Mouse (Mus musculus) myocyte (in vitro differentiated cells): ENCODE data around the gene Lrrc10b. TPM values are rescaled to one million over a fixed set of nuclear protein-coding genes. Genes with fewer than 3 reads are reported as not detected.

ENCODE experiments used
- H3K27me3 ChIP-seq: one replicate; pipeline ENCODE4 v1.6.1; 2011; ENCODE audit not compliant: control insufficient read depth, insufficient read depth, insufficient read length
- H3K36me3 ChIP-seq: one replicate; pipeline ENCODE4 v1.6.1; 2011; ENCODE audit not compliant: control insufficient read depth, insufficient read depth
- H3K4me2 ChIP-seq: one replicate; pipeline ENCODE4 v1.6.1; 2011; ENCODE audit warnings: low read depth, control low read depth
- H3K4me3 ChIP-seq: one replicate; pipeline ENCODE4 v1.5.1; 2011; ENCODE audit warnings: mild to moderate bottlenecking, control low read depth, moderate library complexity
- H3K79me2 ChIP-seq: one replicate; pipeline ENCODE4 v1.6.1; 2011; ENCODE audit not compliant: control insufficient read depth, insufficient read depth
- H3ac ChIP-seq: one replicate; pipeline ENCODE4 v1.6.1; 2011; ENCODE audit not compliant: control insufficient read depth, insufficient read length
- CEBPB ChIP-seq: IDR thresholded peaks from 2 replicates; pipeline ENCODE4 v1.6.1; 2011; ENCODE audit warnings: mild to moderate bottlenecking, moderate library complexity; ENCODE audit not compliant: poor library complexity, insufficient read depth, severe bottlenecking
- E2F4 ChIP-seq: IDR thresholded peaks from one replicate; pipeline ENCODE4 v1.6.1; 2011; ENCODE audit warnings: mild to moderate bottlenecking, control low read depth, moderate library complexity; ENCODE audit not compliant: insufficient read depth
- MAX ChIP-seq: IDR thresholded peaks from one replicate; pipeline ENCODE4 v1.6.1; 2011; ENCODE audit warnings: low read depth, mild to moderate bottlenecking, control low read depth
- MYOD1 ChIP-seq, 3 experiments: IDR thresholded peaks; one replicate each; pipeline ENCODE4 v1.6.1; 2011; ENCODE audit warnings: control low read depth in 2 of 3, low read depth in 2 of 3, mild to moderate bottlenecking in 2 of 3, moderate library complexity in 1 of 3; ENCODE audit not compliant: insufficient read length in 2 of 3, control insufficient read depth in 1 of 3
- MYOG ChIP-seq, 3 experiments: IDR thresholded peaks; one replicate each; pipeline ENCODE4 v1.6.1; 2011; ENCODE audit warnings: control low read depth in 2 of 3, low read depth in 2 of 3, mild to moderate bottlenecking in 2 of 3; ENCODE audit not compliant: insufficient read length in 2 of 3, control insufficient read depth in 1 of 3, insufficient read depth in 1 of 3
- POLR2A ChIP-seq: IDR thresholded peaks from one replicate; pipeline ENCODE4 v1.6.1; 2011; ENCODE audit warnings: low read depth, mild to moderate bottlenecking, control low read depth, moderate library complexity; ENCODE audit not compliant: insufficient read length
- POLR2AphosphoS2 ChIP-seq: IDR thresholded peaks from one replicate; pipeline ENCODE4 v1.6.1; 2011; ENCODE audit warnings: low read depth, control low read depth; ENCODE audit not compliant: insufficient read length
- REST ChIP-seq: IDR thresholded peaks from one replicate; pipeline ENCODE4 v1.6.1; 2011; ENCODE audit warnings: mild to moderate bottlenecking, control low read depth, moderate library complexity; ENCODE audit not compliant: insufficient read depth, insufficient read length
- SRF ChIP-seq: IDR thresholded peaks from one replicate; pipeline ENCODE4 v1.6.1; 2011; ENCODE audit warnings: low read depth; ENCODE audit not compliant: control insufficient read depth, insufficient read length
- TCF12 ChIP-seq: IDR thresholded peaks from one replicate; pipeline ENCODE4 v1.6.1; 2011; ENCODE audit warnings: mild to moderate bottlenecking, control low read depth; ENCODE audit not compliant: poor library complexity, insufficient read depth, severe bottlenecking
- TCF3 ChIP-seq: IDR thresholded peaks from one replicate; pipeline ENCODE4 v1.6.1; 2011; ENCODE audit warnings: low read depth, control low read depth; ENCODE audit not compliant: insufficient read length
- USF1 ChIP-seq: IDR thresholded peaks from one replicate; pipeline ENCODE4 v1.6.1; 2011; ENCODE audit warnings: low read depth, mild to moderate bottlenecking, control low read depth, moderate library complexity
- polyA plus RNA-seq: library from polyadenylated mRNA; unstranded; fragments of >200 nt; fragmentation: generic; extraction: Trizol; gene quantifications from one replicate; pipeline ENCODE4 v1.2.1, GENCODE M21; 2012; ENCODE audit warnings: missing spikeins

The Lrrc10b gene
- polyA plus RNA-seq, 1 experiment, result 1.3 TPM

DNA sequence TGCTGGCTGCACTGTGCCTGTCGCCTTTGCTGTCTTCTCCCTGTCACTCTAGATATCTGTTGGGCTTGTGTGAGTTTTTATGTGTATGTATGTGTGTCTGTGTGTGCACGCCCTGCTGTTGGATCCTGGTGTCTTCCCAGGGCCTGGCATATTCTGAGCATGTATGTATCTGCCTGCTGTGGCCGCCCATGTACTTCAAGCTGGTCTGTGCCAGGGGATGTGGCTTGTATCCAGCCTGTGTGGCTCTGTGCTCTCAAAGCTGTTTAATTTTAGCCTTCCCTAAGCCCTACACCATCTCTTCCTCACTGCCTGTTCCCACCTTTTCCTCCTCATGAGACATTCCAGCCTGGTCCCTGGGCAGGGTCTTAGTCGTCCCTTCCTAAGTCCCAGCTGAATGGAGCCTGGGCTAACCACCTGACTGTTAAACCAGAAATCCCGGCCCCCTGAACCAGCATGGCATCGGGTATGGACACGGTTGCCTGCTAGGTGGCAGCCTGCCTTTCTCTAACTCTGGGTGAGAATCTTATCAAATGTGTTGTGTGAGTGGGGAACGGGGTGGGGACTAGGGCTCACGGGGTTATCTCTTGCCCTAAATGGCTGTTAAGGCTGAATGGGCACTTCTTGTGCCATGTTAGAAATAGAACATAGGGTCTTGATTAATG is 23.3 kb downstream of the Lrrc10b start:
- Histone ChIP-seq H3K79me2 (no peaks in the 10 kb centered on the region), H3K4me2 (no peak overlapping the region), H3K27me3 (peaks cover 71% of the 10 kb centered on the region), H3ac (no peak overlapping the region), H3K4me3 (no peak overlapping the region), H3K36me3 (no peaks in the 10 kb centered on the region)
- TF ChIP-seq SRF, result no peak

DNA sequence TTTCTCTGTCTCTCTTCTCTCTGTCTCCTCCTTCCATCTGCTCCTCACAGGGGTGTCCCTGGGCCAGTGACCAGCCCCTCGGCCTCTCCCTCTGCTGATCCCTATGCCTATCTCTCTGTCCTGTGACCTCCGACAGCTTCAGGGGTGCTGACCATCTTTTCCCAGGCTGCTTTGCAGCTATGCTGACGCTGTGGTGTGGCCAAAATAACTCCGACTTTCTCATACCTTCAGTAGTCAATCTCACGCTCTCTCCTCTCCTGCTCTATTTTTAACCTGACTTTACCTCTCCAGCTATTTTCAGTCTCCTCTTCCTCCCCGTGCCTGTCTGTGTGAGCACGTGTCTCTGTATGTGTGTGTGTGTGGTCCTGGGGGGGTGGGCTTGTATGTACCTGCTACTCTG is 24.0 kb downstream of the Lrrc10b start:
- no peaks in the 10 kb centered on the region for H3K36me3 ChIP-seq
- TF ChIP-seq MYOD1 (IDR thresholded peaks at IDR 0.05; ENCODE audit: control insufficient read depth in 1 of 3, insufficient read length in 2 of 3, low read depth in 2 of 3) (no peak), CEBPB (no peak), MYOG (IDR thresholded peaks at IDR 0.05; ENCODE audit: control insufficient read depth in 1 of 3, insufficient read depth in 1 of 3, insufficient read length in 2 of 3, low read depth in 2 of 3) (no peak), TCF3 (no peak), MAX (no peak), E2F4 (no peak), USF1 (no peak), SRF (no peak), REST (no peak), TCF12 (no peak), POLR2AphosphoS2 (no peak), POLR2A (no peak)
- H3K4me2 ChIP-seq, result no peak overlapping the region
- peaks cover 67% of the 10 kb centered on the region for H3K27me3 ChIP-seq
- no peak overlapping the region for H3ac ChIP-seq
- H3K4me3 ChIP-seq, result no peak overlapping the region
- no peaks in the 10 kb centered on the region for H3K79me2 ChIP-seq

DNA sequence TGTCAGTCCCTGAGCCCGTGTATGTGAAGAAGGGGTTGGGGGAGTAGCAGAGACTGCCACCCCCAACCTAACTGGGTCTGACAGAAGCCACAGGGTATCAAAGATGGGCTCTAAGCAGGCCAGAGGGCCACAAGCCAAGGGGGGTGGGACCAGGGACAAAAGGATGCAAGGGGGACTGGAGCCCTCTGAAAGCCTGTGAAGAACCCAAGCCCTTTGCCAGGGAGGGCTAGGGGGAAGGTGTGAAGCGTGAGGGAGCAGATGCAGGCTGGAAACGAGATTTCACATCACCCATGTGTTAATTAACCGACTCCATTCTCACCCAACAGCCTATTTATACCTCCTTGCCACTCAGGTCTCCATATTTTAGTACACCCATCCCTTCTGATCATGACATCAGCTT is 25.4 kb downstream of the Lrrc10b start:
- Histone ChIP-seq H3K36me3 (no peaks in the 10 kb centered on the region), H3ac (no peak overlapping the region), H3K27me3 (peaks cover 67% of the 10 kb centered on the region), H3K4me3 (no peak overlapping the region), H3K79me2 (no peaks in the 10 kb centered on the region), H3K4me2 (no peak overlapping the region)
- TF ChIP-seq MYOG (IDR thresholded peaks at IDR 0.05; ENCODE audit: control insufficient read depth in 1 of 3, insufficient read depth in 1 of 3, insufficient read length in 2 of 3, low read depth in 2 of 3) (no peak), POLR2A (no peak), TCF12 (no peak), CEBPB (no peak), E2F4 (no peak)

DNA sequence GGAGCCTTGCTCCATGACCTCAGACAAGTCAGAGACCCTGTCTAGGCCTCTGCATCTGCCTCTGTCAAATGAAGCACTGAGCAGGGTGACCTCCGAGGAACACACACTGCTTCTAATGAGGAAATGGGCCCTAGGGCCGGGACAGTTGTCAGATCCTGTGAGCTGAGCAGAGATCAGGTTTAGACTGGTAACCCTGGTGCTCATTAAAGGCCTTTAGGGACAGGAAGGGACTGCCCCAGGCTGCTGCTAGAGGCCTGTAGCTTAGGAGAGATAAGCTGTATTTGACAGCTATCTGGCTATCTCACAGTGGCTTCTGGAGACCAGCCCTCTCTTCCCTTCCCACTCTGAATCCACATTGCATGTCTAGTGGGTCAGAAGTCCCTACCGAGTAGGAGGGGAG is 25.9 kb downstream of the Lrrc10b start:
- no peak for TF ChIP-seq USF1
- no peak for TF ChIP-seq E2F4
- TF ChIP-seq TCF12, result no peak
- TF ChIP-seq POLR2A, result no peak
- no peak for TF ChIP-seq POLR2AphosphoS2
- TF ChIP-seq TCF3, result no peak
- TF ChIP-seq MYOD1 (IDR thresholded peaks at IDR 0.05; ENCODE audit: control insufficient read depth in 1 of 3, insufficient read length in 2 of 3, low read depth in 2 of 3), result no peak
- TF ChIP-seq REST, result no peak
- no peak for TF ChIP-seq SRF
- TF ChIP-seq MAX, result no peak
- TF ChIP-seq MYOG (IDR thresholded peaks at IDR 0.05; ENCODE audit: control insufficient read depth in 1 of 3, insufficient read depth in 1 of 3, insufficient read length in 2 of 3, low read depth in 2 of 3), result no peak
- TF ChIP-seq CEBPB, result no peak
- no peak overlapping the region for H3K4me2 ChIP-seq
- no peak overlapping the region for H3K4me3 ChIP-seq
- H3ac ChIP-seq, result no peak overlapping the region
- H3K27me3 ChIP-seq, result peaks cover 67% of the 10 kb centered on the region
- no peaks in the 10 kb centered on the region for H3K79me2 ChIP-seq
- H3K36me3 ChIP-seq, result no peaks in the 10 kb centered on the region

GRCm38 (mm10) chr19:10429371-10429770 is 27.9 kb downstream of the Lrrc10b start:
- Histone ChIP-seq H3K4me3 (no peak overlapping the region), H3K79me2 (no peaks in the 10 kb centered on the region), H3ac (no peak overlapping the region), H3K27me3 (peaks cover 62% of the 10 kb centered on the region), H3K4me2 (no peak overlapping the region), H3K36me3 (no peaks in the 10 kb centered on the region)
- TF ChIP-seq USF1, result no peak
- no peak for TF ChIP-seq E2F4
- no peak for TF ChIP-seq POLR2A
- TF ChIP-seq TCF12, result no peak
- no peak for TF ChIP-seq REST
- no peak for TF ChIP-seq TCF3
- TF ChIP-seq MYOG (IDR thresholded peaks at IDR 0.05; ENCODE audit: control insufficient read depth in 1 of 3, insufficient read depth in 1 of 3, insufficient read length in 2 of 3, low read depth in 2 of 3), result no peak
- no peak for TF ChIP-seq POLR2AphosphoS2
- TF ChIP-seq SRF, result no peak
- no peak for TF ChIP-seq CEBPB
- TF ChIP-seq MAX, result no peak
- TF ChIP-seq MYOD1 (IDR thresholded peaks at IDR 0.05; ENCODE audit: control insufficient read depth in 1 of 3, insufficient read length in 2 of 3, low read depth in 2 of 3), result no peak
